Mouse (Mus musculus): ENCODE results near the gene Polr3h.

- TF ChIP-seq USF1 (IDR thresholded peaks at IDR 0.05; ENCODE audit: low read depth, low read length) (no peak), POLR2A (IDR thresholded peaks at IDR 0.05; ENCODE audit: low read depth, low read length) (no peak; the same call in 1 of the 2 replicates), CTCF (conservative IDR thresholded peaks at IDR 0.05 in 1 of 2, IDR thresholded peaks at IDR 0.05 in 1 of 2; ENCODE audit: low read depth in 2 of 2, low read length in 2 of 2) (no peak), USF2 (conservative IDR thresholded peaks at IDR 0.05; ENCODE audit: low read depth, low read length) (no peak), GABPA (IDR thresholded peaks at IDR 0.05; ENCODE audit: insufficient replicate concordance, low read depth, low read length) (no peak), E2F4 (IDR thresholded peaks at IDR 0.05; ENCODE audit: insufficient replicate concordance, low read depth, low read length) (no peak), ZKSCAN1 (IDR thresholded peaks at IDR 0.05; ENCODE audit: borderline replicate concordance, low read depth, low read length) (no peak), EP300 (IDR thresholded peaks at IDR 0.05; ENCODE audit: low read length) (no peak), ELF1 (IDR thresholded peaks at IDR 0.05; ENCODE audit: low read depth, low read length) (no peak)
These were observed 61.8 kb downstream of the Polr3h start for GRCm38 (mm10) chr15:81864238-81864637.

All from CH12.LX (cell line).